Mouse (Mus musculus) gastrocnemius, adult 8-10 months (tissue): ENCODE results near the gene Poc1b. TPM values are rescaled to one million over a fixed set of nuclear protein-coding genes. Genes with fewer than 3 reads are reported as not detected.

ENCODE experiments used
- DNase-seq, 2 experiments: peaks; one replicate each; pipeline ENCODE4 v3.0.0; 2022; ENCODE audit warnings: low spot score in 2 of 2
- total RNA-seq, 4 experiments: library from RNA; stranded (reverse); gene quantifications; 2 replicates each; pipeline ENCODE4 v1.2.4; 2022

Poc1b gene
- 1 to 10 TPM; 2.4 to 5.5 (median 3.7) TPM for total RNA-seq

- DNase-seq, result peak; percentile 68 to 71
Observed at GRCm38 (mm10) chr10:99106703-99107631, at the start of gene Poc1b. Poc1b (plus strand) TSS chr10:99107036.

- DNase-seq, result no peak
Observed at GRCm38 (mm10) chr10:99060588-99060987, 46.2 kb upstream of the Poc1b start.

- no peak for DNase-seq
Observed at GRCm38 (mm10) chr10:99061418-99061817, 45.4 kb upstream of the Poc1b start.

- DNase-seq, result no peak
Observed at GRCm38 (mm10) chr10:99062546-99062945, 44.3 kb upstream of the Poc1b start.

- peak in 1 of 2 experiments; percentile 1 for DNase-seq
Observed at GRCm38 (mm10) chr10:99076113-99076895, 30.5 kb upstream of the Poc1b start.

- DNase-seq, result no peak
Observed at GRCm38 (mm10) chr10:99078621-99079020, 28.2 kb upstream of the Poc1b start.

GRCm38 (mm10) chr10:99081569-99081990, 25.3 kb upstream of the Poc1b start:
- DNase-seq, result peak in 1 of 2 experiments; percentile 1

- peak in 1 of 2 experiments; percentile 1 for DNase-seq
Observed at GRCm38 (mm10) chr10:99083431-99084003, 23.3 kb upstream of the Poc1b start.

- DNase-seq, result peak; percentile 64 to 69
Observed at GRCm38 (mm10) chr10:99084397-99085239, 22.2 kb upstream of the Poc1b start.

GRCm38 (mm10) chr10:99085240-99085587, 21.6 kb upstream of the Poc1b start:
- DNase-seq, result no peak

- DNase-seq, result peak in 1 of 2 experiments; percentile 1
Observed at GRCm38 (mm10) chr10:99086029-99086428, 20.8 kb upstream of the Poc1b start.

GRCm38 (mm10) chr10:99089906-99090305, 16.9 kb upstream of the Poc1b start:
- DNase-seq, result no peak

- DNase-seq, result no peak
Observed at GRCm38 (mm10) chr10:99093364-99093763, 13.5 kb upstream of the Poc1b start.

- no peak for DNase-seq
Observed at GRCm38 (mm10) chr10:99095114-99095513, 11.7 kb upstream of the Poc1b start.

GRCm38 (mm10) chr10:99097374-99097773, 9.5 kb upstream of the Poc1b start:
- no peak for DNase-seq

- no peak for DNase-seq
Observed at GRCm38 (mm10) chr10:99105522-99105921, 1.3 kb upstream of the Poc1b start.

- no peak for DNase-seq
Observed at GRCm38 (mm10) chr10:99106311-99106702, 529 bp upstream of the Poc1b start.

- peak; percentile 54 to 58 for DNase-seq
Observed at GRCm38 (mm10) chr10:99107964-99108363, 1.1 kb downstream of the Poc1b start, which contains the start of gene Galnt4. Galnt4 (plus strand) TSS chr10:99108159.

GRCm38 (mm10) chr10:99108431-99108982, 1.7 kb downstream of the Poc1b start:
- DNase-seq, result no peak

GRCm38 (mm10) chr10:99113533-99113932, 6.7 kb downstream of the Poc1b start:
- DNase-seq, result no peak
